Mouse (Mus musculus) small intestine, adult 2 months (tissue): ENCODE data around the gene P2ry14.
"Not testable (repeated sequence)": the region's sequence is repeated elsewhere in the genome, so short reads cannot be mapped to it uniquely, and the experiment has no call there.

ENCODE experiments used
- CTCF ChIP-seq: fragments of 200-500 bp; IDR thresholded peaks from 2 replicates; pipeline ENCODE4 v1.5.1; 2012; ENCODE audit warnings: low read depth, mild to moderate bottlenecking, control low read depth, inconsistent platforms, low read length, moderate library complexity, mixed read lengths; ENCODE audit not compliant: insufficient replicate concordance, insufficient read length; ENCODE audit errors: extremely low read depth
- POLR2A ChIP-seq: fragments of 200-500 bp; IDR thresholded peaks from 2 replicates; pipeline ENCODE4 v1.6.1; 2012; ENCODE audit warnings: low read depth, mild to moderate bottlenecking, control low read depth, inconsistent platforms, low read length, moderate library complexity

DNA sequence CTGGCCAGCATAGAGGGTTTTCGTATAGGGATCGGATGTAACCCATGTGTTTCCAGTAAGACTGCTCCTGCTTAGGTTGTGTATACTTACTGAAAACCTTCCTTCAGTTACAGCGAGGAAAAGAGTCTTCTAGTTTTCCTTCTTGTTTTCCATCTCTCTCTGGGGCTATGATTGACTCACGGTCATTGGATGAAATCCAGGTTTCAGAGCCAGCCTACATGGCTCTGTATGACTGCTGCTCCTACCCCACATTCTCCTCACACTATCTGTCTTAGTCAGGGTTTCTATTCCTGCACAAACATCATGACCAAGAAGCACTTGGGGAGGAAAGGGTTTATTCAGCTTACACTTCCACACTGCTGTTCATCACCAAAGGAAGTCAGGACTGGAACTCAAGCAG is 12.5 kb downstream of the P2ry14 start:
- not testable (repeated sequence) for TF ChIP-seq POLR2A, CTCF
